Mouse (Mus musculus): ENCODE results near the gene Dtnb.

The Dtnb gene

DNA sequence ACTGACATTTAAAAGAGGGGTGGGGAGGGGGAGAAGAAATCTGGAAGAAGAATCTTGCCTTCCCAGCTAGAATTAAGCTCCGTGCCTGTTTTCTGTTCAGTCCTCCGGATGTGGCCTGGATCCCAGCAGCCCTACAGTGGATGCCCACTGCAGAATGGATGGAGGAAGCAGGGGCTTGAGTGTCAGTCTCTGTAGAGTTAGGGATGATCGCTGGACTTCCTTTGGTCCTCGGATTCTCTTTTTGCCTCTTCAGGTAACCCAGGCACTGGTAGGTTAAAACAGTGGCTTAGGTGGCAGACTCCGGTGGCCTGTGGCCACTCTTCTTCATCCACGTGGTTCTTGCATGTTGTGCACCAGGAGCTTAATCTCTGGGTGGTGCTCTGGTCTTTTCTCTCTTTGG lies 1.2 kb downstream of the Dtnb start:
- no peak for DNase-seq

DNA sequence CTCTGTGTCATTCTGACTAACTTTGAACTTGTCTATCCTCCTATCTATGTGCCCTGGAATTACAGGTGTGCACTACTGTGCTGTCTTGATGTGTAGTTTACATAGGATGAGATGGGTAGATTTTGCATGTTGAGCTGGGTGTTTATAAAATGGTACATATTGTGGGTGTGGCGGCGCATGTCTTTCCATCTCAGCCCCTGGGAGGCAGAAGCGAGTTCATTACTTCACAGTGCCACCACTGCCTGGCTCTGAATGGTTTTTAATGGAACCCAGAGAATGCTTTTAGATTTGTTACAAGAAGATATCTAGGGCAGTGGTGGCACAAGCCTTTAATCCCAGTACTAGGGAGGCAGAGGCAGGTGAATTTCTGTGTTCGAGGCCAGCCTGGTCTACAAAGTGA lies 2.5 kb downstream of the Dtnb start:
- peak in 1 of 2 experiments; percentile 21 for DNase-seq

DNA sequence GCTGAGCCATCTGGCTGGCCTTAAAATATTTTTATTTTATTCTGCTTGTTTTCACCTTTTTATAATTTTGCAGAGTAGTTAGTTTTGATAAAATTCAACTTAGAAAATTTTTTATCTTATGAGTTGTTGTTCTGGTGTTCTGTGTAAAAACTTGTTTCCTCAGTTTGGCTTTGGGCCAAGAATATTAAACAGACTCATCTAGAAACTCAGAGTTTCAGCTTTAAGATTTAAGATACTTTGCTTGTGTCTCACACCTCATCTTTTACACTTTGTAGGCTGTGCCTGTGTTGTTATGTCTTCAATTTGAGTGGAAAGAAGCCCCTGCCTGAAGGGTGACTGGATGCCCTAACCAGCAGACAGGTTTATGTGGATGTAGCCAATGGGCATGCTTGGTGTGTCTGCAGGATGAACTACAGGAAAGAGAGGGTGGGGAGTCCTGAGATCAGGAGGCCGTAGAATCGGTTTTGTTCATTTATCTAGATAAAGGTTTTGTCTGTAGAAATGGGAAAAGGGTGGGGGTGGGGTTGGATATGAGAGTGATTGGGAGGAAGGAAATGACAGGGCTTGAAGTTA lies 7.9 kb downstream of the Dtnb start:
- no peak for DNase-seq

DNA sequence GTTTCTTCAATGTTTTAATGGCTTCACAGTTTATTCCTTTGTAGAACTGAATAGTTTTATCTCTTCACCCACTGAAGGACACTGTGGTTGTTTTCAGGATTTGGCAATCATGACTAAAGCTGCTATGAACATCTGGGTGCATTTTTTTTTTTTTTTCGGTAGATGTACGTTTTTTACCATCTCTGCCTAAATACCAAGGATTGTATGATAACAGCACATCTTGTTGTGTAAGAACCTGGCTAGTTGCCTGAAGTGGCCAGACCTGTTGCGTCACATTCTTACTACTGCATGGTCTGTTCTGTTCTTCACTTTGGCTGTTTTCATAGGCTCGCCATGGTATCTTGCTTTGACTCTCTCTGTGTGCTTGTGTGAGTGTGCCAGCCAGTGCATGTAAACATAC lies 10.4 kb downstream of the Dtnb start:
- no peak for DNase-seq

DNA sequence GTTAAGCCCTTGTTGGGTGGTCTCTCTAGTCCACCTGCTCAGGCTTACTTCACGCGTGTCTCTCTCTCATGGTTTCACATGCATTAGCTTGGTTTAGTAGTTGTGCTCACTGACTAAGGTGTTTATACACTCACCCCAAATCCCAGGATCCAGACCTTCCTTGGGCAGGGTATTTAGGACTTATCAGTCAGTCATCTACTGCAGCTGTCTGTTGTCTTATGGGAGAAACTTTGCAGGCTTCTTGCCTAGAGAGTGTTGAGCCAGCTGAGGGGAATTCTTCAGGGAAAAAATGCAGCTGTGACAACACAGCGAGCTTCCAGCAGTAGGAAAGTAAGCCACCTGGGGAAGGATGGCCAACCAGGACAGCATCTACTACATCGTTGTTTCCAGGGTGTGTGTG lies 13.3 kb downstream of the Dtnb start:
- DNase-seq: no peak

DNA sequence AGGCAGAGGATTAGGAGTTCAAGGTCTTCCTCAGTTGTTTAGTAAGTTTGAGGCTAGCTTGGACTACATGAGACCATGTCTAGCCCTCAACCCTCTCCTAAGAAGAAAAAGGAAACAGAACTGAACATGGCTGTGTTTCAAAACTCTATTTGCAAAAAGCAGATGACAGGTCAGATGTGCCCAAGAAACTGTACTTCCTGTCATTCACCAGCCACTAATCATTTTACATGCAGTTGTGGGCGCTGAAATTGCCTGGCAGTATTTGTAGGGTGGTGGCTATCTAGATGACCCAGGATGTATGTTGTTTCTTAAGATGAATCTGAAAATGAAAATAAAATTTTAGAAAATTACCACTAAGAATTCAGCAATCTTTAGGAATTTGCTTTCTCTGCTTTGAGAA lies 14.8 kb downstream of the Dtnb start:
- no peak for DNase-seq

DNA sequence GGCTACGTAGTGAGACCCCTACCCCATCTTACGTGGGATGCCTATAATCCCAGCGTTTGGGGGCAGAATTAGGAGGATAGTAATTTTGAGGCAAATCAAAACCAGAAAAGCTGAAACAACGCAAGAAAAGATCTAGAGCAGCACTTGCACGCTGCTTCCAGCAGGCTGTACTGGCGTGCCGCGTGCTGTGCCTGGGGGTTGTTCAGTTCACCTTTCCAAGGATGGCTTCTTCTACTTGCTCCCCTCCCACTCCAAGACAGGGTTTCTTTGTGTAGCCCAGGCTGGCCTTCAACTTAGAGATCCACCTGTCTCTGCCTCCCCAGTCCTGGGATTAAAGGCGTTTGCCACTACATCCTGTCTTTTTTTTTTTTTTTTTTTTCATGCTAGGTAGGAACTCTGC lies 17.9 kb downstream of the Dtnb start:
- DNase-seq: no peak

DNA sequence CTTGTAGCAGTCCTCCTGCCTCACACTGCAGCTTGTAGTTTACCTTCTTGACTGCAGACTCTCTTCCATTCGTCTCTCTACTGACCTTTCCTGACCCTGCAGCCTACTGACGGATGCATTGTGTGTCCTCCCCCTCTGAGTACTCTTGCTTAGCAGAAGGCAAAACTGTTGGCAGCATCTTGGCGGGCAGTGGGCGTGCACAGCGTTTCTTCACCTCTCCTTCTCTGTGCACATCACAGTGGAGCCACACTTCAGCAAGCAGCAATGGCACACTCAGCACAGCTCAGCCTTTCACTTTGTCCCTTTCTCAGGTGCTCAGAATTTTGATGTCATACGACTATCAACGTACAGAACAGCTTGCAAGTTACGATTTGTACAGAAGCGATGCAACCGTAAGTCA lies 19.4 kb downstream of the Dtnb start:
- no peak for DNase-seq

DNA sequence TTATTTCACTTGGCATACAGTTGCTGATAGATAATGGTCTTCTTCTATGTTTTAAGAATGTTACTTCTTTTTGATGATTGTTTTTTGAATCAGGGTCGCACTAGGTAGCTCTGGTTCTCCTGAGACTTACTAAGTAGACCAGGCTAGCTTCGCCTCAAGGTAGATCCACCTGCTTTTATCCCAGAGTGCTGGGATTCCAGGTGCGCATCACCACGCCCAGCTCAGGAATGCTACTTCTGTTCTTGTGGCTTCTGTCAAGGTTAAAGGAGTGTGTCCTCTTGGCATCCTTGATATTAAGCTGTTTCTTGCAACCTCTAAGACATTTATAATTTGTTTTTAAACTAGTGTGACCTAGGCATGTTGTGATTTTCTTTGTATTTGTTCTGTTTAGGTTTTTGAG lies 30.6 kb downstream of the Dtnb start:
- no peak for DNase-seq

DNA sequence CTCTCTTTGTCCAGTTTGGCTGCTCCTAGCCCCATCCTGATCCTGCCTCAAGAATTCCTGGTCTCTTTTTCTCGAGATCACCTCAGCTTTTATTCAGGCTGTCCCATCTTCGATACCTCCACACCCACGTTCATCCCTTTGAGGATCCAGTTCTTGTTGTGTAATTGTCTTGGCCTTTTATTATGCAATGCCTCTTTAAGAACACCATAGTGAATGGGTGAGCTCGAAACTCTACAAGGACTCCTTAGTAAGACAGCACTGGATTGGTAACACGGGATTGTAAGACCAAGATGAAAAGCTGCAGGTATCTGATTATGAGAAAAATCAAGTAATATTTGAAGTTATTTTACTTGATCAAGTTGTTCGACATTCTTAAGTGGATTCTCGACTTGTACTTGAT lies 34.0 kb downstream of the Dtnb start:
- DNase-seq: no peak

DNA sequence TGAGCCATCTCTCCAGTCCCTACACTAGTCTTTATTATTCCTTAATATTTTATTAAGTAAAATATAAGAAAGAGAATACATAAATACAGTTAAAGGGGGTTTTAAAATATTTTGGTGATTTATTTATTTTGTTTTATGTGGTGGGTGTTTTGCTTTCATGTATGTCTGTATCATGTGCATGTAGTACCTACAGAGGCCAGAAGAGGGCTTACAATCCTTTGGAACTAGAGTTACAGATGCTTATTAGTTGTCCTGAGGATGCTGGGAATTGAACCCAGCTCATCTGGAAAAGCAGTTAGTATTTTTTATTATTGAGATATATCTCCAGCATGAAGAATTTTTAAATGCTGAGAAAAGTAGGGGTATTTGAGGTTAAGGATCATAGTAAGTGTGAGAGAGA lies 37.6 kb downstream of the Dtnb start:
- DNase-seq: peak; percentile 34 to 50

DNA sequence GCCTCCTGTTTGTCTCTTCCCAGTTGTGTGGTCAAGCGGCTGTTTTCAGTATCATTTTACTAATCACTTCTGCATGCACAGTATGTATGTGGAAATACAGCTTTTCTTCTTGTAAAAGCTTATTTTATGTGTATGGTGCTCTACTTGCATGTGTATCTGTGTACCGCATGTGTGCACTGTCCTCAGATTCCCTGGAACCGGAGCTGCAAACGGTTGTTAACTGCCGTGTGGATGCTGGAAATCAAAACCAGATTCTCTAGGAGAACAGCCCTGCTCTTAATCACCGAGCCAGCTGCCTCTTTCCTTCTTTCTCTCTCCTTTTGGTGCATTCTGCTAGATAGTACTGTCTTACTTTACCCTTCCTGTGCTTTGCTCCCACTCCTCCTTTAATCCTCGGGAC lies 39.7 kb downstream of the Dtnb start:
- no peak for DNase-seq

DNA sequence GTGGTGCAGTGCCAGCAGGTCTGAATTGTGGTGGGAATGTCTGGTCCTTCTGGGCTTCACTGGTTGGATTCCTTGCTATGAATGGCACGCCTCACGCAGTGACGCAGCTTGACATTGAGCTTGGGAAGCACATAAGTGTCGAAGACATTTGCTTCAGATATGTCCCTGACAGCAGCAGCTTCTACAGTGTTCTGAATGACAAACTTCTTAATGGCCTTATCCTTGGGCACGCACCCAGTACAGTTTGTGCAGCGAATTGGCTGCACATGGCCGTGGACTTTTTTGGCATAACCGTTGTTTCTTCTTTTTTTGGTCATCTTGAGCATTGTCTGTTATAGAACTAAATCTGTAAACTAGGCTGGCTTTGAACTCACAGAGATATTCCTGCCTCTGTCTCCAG lies 42.9 kb downstream of the Dtnb start:
- DNase-seq: no peak

DNA sequence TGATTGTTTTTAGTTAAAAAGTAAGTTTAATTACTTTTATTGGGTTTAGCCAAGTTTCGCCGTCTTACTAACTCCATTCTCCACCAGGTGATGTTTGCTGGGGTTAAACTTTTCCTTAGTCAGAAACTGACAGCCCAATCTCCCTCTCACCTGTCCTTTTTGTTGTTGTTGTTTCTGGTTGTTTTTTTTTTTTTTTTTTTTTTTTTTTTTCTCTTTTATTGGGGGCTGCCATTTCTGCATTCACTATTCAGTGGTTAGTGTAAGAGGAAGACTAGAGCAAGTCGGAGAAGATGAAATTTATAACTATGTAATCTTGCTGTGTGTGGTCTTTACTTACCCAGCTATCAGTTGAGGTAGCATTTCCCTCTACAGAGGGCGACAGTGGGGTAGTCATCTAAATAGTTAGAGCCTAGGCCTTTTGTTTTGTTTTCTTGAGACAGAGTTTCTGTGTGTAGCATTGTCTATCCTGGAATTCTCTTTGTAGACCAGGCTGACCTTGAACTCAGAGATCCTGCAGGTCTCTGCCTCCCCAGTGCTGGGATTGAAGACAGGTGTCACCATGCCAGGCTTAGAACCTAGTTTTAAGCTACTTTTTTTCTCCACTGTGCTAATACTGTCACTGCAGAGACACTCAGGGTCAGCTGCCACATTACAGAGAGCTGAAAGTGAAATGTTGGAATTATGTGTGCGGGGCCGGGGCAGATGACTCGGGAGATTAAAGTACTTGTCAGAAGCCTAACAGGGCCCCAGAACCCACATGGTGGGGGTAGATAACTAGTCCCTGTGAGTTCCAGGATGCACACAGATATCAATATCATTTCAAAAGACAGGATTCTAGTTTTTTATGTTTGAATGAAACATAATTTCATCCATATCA lies 46.2 kb downstream of the Dtnb start:
- no peak for DNase-seq

DNA sequence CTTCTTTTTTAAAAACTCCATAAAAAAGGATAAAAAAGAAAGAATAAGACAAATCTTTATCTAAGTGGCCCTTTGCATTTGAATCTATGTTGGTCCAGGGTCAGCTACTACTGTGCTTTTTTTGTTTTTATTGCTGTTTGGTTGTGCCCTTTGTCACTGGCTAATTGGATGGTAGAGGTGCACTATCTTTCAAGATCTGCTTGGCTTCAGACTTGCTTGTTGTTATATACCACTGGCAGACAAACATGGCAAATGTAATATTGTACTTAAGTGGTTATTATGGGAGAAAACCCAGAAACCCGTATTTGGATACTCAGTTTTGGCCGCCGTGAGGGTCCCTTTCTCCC lies 46.8 kb downstream of the Dtnb start:
- DNase-seq: no peak

DNA sequence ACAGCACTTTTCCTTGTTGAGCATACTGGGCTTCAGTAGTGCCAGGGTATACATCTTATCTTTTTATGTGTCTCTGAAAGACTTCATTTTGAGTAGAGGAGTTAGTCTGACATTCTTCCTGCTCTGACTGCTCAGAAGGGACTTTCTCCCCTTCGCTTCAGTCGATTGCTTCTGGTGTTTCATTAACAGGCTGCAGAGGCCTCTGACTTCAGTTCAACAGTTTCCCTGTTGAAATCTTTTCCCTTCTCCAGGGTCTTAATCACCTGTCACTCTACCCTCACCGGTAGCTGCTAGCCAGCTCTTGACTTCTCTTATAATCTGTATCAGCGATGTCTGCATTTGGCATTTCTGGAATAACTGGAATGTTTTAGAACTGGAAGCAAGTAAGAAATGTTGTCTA lies 54.7 kb downstream of the Dtnb start:
- DNase-seq: no peak

DNA sequence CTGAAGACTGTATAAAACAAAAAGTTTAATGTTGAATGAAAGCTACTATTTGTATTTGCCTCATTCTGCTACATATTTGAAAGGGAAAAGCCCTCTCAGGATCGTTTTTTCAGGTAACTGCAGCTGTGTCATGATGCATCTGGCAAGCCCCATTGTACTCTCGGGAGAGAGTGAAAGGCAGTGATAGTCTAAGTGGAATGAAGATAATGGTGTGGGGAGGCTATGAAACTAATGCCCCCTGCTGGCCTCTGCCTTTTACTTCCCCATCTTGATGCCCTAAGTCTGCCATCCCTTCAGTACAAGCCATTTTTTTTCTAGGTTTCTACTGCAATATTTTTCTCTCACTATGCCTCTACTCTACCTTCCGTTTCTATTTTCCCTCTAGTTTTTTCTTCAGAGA lies 69.8 kb downstream of the Dtnb start:
- DNase-seq: peak; percentile 20 to 27

DNA sequence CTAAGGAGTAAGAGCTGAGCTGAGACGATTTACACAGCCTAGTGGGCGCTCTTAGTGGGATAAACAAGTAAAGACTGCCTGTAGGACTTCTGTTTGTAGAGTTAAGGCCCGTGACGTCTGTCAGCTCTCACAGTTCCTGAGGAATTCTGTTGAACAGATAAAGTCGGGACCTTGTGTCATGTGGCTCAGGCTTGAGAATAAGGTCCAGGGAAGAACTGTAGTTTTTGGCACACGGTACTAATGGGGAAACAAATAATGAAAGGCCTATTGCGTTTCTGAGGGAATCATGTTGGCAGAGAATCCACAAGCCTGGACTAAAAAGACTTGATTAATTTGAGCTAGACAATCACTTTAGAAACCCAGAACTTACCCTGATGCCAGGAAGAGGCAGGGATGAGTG lies 84.6 kb downstream of the Dtnb start:
- DNase-seq: no peak

DNA sequence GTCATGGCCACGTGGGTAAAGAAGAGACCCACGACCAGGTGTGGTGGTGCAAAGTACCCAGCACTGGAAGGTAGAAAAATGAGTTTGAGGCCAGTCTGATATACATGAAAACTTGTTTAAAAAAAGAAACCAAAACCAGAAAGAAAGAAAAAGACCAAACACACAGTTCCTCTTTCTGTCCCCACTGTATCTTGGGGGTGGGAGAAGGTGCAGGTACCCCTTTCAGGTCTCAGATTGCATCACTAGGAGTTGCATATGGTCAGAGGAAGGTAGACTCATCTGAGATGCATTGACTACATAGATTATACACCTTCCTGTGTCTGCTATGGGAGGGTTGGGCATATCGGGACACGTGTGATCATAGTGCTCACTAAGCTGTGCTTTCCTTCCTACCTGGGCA lies 85.1 kb downstream of the Dtnb start:
- DNase-seq: peak in 1 of 2 experiments; percentile 4

DNA sequence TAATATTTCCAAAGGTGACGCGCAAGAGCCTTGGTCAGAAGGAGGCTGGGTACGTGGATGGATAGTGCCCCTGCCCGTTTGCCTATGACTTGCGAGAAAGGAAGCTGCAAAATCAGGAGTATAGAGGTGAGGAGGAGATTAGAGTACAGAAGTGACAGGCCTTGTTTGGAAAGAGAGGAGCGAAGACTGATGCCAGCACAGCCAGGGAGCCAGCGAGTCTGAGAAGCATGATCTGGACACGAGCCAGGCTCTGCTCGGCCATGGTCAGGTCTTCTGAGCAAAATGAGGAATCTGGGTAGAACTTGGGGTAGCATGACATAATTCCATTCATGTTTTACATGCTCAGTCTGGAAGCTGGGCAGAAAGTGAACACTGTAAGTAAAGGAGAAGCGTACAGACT lies 85.6 kb downstream of the Dtnb start:
- no peak for DNase-seq

DNA sequence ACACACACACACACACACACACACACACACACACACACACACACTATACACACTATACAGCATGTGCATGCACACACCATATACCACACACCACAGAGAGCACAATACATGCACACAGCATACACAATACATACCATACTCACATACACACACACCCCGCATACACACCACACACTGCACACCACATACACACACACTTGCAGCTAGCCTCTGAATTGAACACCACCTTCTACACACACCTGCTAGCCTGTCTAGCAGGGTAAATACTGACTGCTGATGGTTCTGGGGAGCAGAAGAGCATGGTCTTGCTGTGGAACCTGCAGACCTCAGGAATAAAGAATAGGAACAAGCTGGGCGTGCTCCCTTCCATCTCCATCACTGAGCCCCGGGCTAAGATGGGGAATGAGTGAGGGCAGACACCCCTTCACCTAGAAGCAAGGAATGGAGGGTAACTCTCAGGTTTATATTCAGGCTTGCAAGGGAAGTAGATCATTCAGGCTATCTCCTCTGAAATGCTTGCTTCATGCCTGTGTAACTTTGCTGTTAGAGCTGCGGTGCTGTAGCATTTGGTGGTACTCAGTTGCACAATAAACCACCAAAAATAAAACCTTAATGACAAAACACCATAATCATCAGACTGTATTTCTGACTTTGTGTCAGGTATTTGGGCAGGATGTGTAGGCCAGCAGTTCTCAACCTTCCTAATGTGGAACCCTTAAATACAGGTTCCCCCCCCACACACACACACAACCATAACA lies 87.6 kb downstream of the Dtnb start:
- DNase-seq: no peak

DNA sequence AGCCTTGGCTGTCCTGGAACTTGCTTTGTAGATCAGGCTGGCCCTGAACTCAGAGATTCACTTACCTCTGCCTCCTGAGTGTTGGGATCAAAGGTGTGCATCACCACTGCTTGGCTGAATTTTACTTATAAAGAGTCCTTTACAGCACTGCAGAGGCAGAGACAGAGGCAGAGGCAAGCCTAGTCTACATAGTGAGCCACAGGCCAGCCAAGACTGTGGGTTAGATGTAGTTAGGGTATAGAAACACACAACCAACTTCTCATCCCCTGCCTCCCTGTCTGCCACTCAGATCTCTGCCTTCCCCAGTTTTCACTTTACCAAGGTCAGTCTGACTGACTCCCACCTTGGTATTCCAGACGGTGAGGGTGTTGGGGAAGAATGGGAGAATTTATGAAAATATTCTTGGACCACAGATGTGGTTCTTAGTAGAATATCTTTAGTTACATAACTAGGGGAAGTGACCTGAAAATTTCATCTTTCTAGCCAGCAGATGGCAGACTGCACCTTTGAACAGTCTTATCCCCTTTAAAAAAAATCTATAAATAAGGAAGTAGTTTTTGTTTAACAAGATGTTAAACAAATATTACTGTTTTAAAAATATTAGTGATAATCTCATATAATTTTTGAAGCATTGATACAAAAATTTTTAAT lies 88.9 kb downstream of the Dtnb start:
- DNase-seq: peak; percentile 38 to 42

DNA sequence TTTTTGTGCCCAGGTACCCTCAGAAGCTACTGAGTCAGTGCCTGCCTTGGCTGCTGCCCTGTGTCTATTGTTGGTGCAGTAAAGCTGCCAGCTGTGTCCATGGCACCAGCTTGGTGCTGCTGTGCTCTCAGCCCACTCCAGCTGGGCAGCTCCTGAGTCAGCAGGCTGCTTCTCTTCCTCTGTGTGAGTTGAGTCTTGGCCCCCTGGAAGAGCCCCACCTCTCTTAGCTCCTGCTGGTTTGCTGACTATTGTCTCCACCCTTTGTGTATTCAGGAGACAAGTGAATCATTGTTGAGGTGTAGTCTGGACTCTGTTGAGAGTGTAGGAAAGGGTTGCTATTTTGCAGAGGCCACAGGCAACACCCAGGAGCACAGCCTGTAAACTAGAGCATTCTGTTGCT lies 90.5 kb downstream of the Dtnb start:
- DNase-seq: no peak

DNA sequence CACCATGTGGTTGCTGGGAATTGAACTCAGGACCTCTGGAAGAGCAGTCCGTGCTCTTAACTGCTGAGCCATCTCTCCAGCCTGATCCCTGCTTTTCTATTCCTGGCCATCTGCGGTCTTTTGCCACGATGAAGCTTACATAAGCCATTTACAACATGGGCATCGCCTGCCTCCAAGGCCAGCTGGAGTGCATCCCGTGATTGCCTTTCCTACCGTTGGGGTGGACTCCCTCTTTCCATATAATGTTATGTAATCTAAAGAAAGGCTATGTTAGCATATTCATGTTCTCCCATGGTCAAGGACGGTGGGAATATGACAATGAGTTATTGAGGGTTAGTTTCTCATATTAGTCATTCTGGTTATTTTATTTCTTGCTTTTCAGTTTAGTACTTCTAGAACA lies 91.2 kb downstream of the Dtnb start:
- DNase-seq: no peak

All from B cell, adult 2 months (primary cell).